Mouse (Mus musculus): ENCODE data around the gene Gm572.

DNA sequence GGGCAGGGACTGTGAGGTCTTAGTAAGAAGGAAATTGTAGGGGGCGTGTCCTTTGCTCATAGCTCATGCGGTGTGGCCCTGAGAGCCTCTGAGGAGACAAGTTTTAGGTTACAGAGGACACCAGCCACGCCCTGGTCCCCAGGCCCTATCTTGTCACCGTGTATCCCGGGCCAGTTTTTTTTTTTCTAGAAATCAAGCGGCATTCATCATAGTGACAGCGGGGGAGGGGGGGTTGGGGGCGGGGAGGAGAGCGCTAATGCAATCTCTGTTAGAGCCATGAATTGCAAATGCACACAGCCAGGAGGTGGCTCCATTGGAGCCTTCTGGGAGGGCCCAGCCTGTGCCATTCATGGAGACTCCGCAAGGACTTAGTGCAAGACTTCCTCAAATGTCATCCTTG, 68.2 kb downstream of the Gm572 start:
- TF ChIP-seq CTCF (IDR thresholded peaks at IDR 0.05; ENCODE audit: control insufficient read depth, insufficient read depth, low read length) (no peak), POLR2A (IDR thresholded peaks at IDR 0.05; ENCODE audit: borderline replicate concordance, control insufficient read depth, low read depth, low read length) (no peak)
